Mouse (Mus musculus): ENCODE measurements at regions not wholly inside any gene's neighbourhood (a gene's known extent, or its start where the extent isn't known, plus 50 kb on each side); places are given as distances from the start of the nearest gene placed in this dataset.

GRCm38 (mm10) chr17:16027989-16028388 lies 197.2 kb upstream of the Rgmb start:
- Histone ChIP-seq H3K9ac (no peak overlapping the region), H3K4me3 (no peak overlapping the region), H3K4me2 (replicated peaks) (no peak overlapping the region), H3K36me3 (no peaks in the 10 kb centered on the region), H3K27me3 (no peaks in the 10 kb centered on the region), H3K4me1 (no peaks in the 10 kb centered on the region), H3K27ac (no peak overlapping the region), H3K9me3 (no peaks in the 10 kb centered on the region)
- ATAC-seq (ENCODE audit: insufficient number of reproducible peaks, insufficient read depth, low FRiP score, low TSS enrichment), result no peak
- WGBS, result 84% methylated on average over 4 of the region's 4 CpGs

- Histone ChIP-seq H3K4me3 (no peak overlapping the region), H3K4me2 (replicated peaks) (no peak overlapping the region), H3K4me1 (no peaks in the 10 kb centered on the region), H3K27ac (peak overlapping the region; percentile 14; the same call in 1 of the 2 replicates), H3K9me3 (no peaks in the 10 kb centered on the region), H3K27me3 (no peaks in the 10 kb centered on the region), H3K9ac (no peak overlapping the region), H3K36me3 (no peaks in the 10 kb centered on the region)
- 30% methylated on average over 7 of the region's 7 CpGs for WGBS
- peak; percentile 60; the same call in 1 of the 2 replicates for ATAC-seq (ENCODE audit: insufficient number of reproducible peaks, insufficient read depth, low FRiP score, low TSS enrichment)
Observed at GRCm38 (mm10) chr17:16004871-16005575, 174.2 kb upstream of the Rgmb start.

GRCm38 (mm10) chr17:16004002-16004401 lies 173.2 kb upstream of the Rgmb start:
- Histone ChIP-seq H3K4me2 (replicated peaks) (no peak overlapping the region), H3K36me3 (no peaks in the 10 kb centered on the region), H3K9me3 (no peaks in the 10 kb centered on the region), H3K9ac (no peak overlapping the region), H3K27me3 (no peaks in the 10 kb centered on the region), H3K27ac (no peak overlapping the region), H3K4me3 (no peak overlapping the region), H3K4me1 (no peaks in the 10 kb centered on the region)
- ATAC-seq (ENCODE audit: insufficient number of reproducible peaks, insufficient read depth, low FRiP score, low TSS enrichment), result no peak
- WGBS, result 79% methylated on average over 4 of the region's 4 CpGs

- 94% methylated on average over 4 of the region's 4 CpGs for WGBS
- H3K4me3 ChIP-seq, result no peak overlapping the region
- peaks cover 7% of the 10 kb centered on the region; the same call in 1 of the 2 replicates for H3K4me1 ChIP-seq
- H3K27ac ChIP-seq, result no peak overlapping the region
- H3K27me3 ChIP-seq, result no peaks in the 10 kb centered on the region
- no peaks in the 10 kb centered on the region for H3K36me3 ChIP-seq
- no peak overlapping the region for H3K9ac ChIP-seq
- ATAC-seq (ENCODE audit: insufficient number of reproducible peaks, insufficient read depth, low FRiP score, low TSS enrichment), result no peak
- no peak overlapping the region for H3K4me2 ChIP-seq (replicated peaks)
- H3K9me3 ChIP-seq, result peaks cover 4% of the 10 kb centered on the region; the same call in 1 of the 2 replicates
Observed at GRCm38 (mm10) chr17:15998771-15999170, 167.9 kb upstream of the Rgmb start.

GRCm38 (mm10) chr17:15997289-15997688 lies 166.4 kb upstream of the Rgmb start:
- no peaks in the 10 kb centered on the region for H3K27me3 ChIP-seq
- H3K9me3 ChIP-seq, result peaks cover 4% of the 10 kb centered on the region; the same call in 1 of the 2 replicates
- no peak for ATAC-seq (ENCODE audit: insufficient number of reproducible peaks, insufficient read depth, low FRiP score, low TSS enrichment)
- no peak overlapping the region for H3K27ac ChIP-seq
- no peak overlapping the region for H3K9ac ChIP-seq
- no peak overlapping the region for H3K4me3 ChIP-seq
- H3K4me2 ChIP-seq (replicated peaks), result no peak overlapping the region
- peaks cover 8% of the 10 kb centered on the region; the same call in 1 of the 2 replicates for H3K4me1 ChIP-seq
- H3K36me3 ChIP-seq, result no peaks in the 10 kb centered on the region
- WGBS, result 44% methylated on average over 1 of the region's 1 CpGs

- H3K4me2 ChIP-seq (replicated peaks), result no peak overlapping the region
- no peak for ATAC-seq (ENCODE audit: insufficient number of reproducible peaks, insufficient read depth, low FRiP score, low TSS enrichment)
- no peaks in the 10 kb centered on the region for H3K36me3 ChIP-seq
- H3K27ac ChIP-seq, result no peak overlapping the region
- no peaks in the 10 kb centered on the region for H3K27me3 ChIP-seq
- no peak overlapping the region for H3K9ac ChIP-seq
- 93% methylated on average over 1 of the region's 1 CpGs for WGBS
- peaks cover 8% of the 10 kb centered on the region; the same call in 1 of the 2 replicates for H3K4me1 ChIP-seq
- peaks cover 4% of the 10 kb centered on the region; the same call in 1 of the 2 replicates for H3K9me3 ChIP-seq
- no peak overlapping the region for H3K4me3 ChIP-seq
Observed at GRCm38 (mm10) chr17:15995493-15995892, 164.7 kb upstream of the Rgmb start.

GRCm38 (mm10) chr17:15993361-15994287 lies 162.8 kb upstream of the Rgmb start:
- Histone ChIP-seq H3K9ac (no peak overlapping the region), H3K4me2 (replicated peaks) (no peak overlapping the region), H3K27me3 (no peaks in the 10 kb centered on the region), H3K4me1 (peaks cover 8% of the 10 kb centered on the region; the same call in 1 of the 2 replicates), H3K27ac (peak overlapping the region; percentile 61; the same call in 1 of the 2 replicates), H3K36me3 (no peaks in the 10 kb centered on the region), H3K4me3 (no peak overlapping the region), H3K9me3 (peaks cover 3% of the 10 kb centered on the region; the same call in 1 of the 2 replicates)
- peak; percentile 81 for ATAC-seq (ENCODE audit: insufficient number of reproducible peaks, insufficient read depth, low FRiP score, low TSS enrichment)
- WGBS, result 21% methylated on average over 7 of the region's 7 CpGs

GRCm38 (mm10) chr17:15991916-15992315 lies 161.1 kb upstream of the Rgmb start:
- no peaks in the 10 kb centered on the region for H3K9me3 ChIP-seq
- H3K4me1 ChIP-seq, result peaks cover 7% of the 10 kb centered on the region; the same call in 1 of the 2 replicates
- H3K4me3 ChIP-seq, result no peak overlapping the region
- no peak overlapping the region for H3K27ac ChIP-seq
- H3K4me2 ChIP-seq (replicated peaks), result no peak overlapping the region
- H3K9ac ChIP-seq, result no peak overlapping the region
- WGBS, result 57% methylated on average over 5 of the region's 5 CpGs
- H3K27me3 ChIP-seq, result no peaks in the 10 kb centered on the region
- ATAC-seq (ENCODE audit: insufficient number of reproducible peaks, insufficient read depth, low FRiP score, low TSS enrichment), result no peak
- no peaks in the 10 kb centered on the region for H3K36me3 ChIP-seq

- WGBS, result 12% methylated on average over 6 of the region's 6 CpGs
- ATAC-seq (ENCODE audit: insufficient number of reproducible peaks, insufficient read depth, low FRiP score, low TSS enrichment), result no peak
- Histone ChIP-seq H3K4me3 (no peak overlapping the region), H3K4me2 (replicated peaks) (no peak overlapping the region), H3K9me3 (no peaks in the 10 kb centered on the region), H3K36me3 (no peaks in the 10 kb centered on the region), H3K27me3 (no peaks in the 10 kb centered on the region), H3K27ac (peak overlapping the region; percentile 7; the same call in 1 of the 2 replicates), H3K4me1 (peaks cover 5% of the 10 kb centered on the region; the same call in 1 of the 2 replicates), H3K9ac (no peak overlapping the region)
Observed at GRCm38 (mm10) chr17:15990303-15990702, 159.5 kb upstream of the Rgmb start.

GRCm38 (mm10) chr17:15981558-15981957 lies 150.7 kb upstream of the Rgmb start:
- Histone ChIP-seq H3K4me2 (replicated peaks) (no peak overlapping the region), H3K27me3 (no peaks in the 10 kb centered on the region), H3K4me3 (no peak overlapping the region), H3K4me1 (no peaks in the 10 kb centered on the region), H3K9ac (no peak overlapping the region), H3K36me3 (no peaks in the 10 kb centered on the region), H3K9me3 (no peaks in the 10 kb centered on the region), H3K27ac (no peak overlapping the region)
- ATAC-seq (ENCODE audit: insufficient number of reproducible peaks, insufficient read depth, low FRiP score, low TSS enrichment), result no peak
- WGBS, result 68% methylated on average over 2 of the region's 2 CpGs

GRCm38 (mm10) chr17:15977374-15978031 lies 146.7 kb upstream of the Rgmb start:
- Histone ChIP-seq H3K27ac (no peak overlapping the region), H3K9ac (no peak overlapping the region), H3K4me3 (no peak overlapping the region), H3K36me3 (no peaks in the 10 kb centered on the region), H3K4me2 (replicated peaks) (no peak overlapping the region), H3K4me1 (no peaks in the 10 kb centered on the region), H3K9me3 (no peaks in the 10 kb centered on the region), H3K27me3 (no peaks in the 10 kb centered on the region)
- peak; percentile 52; the same call in 1 of the 2 replicates for ATAC-seq (ENCODE audit: insufficient number of reproducible peaks, insufficient read depth, low FRiP score, low TSS enrichment)
- 57% methylated on average over 7 of the region's 7 CpGs for WGBS
